Mouse (Mus musculus): Measurements from ENCODE around the gene Gys1. TPM values are rescaled to one million over a fixed set of nuclear protein-coding genes. Genes with fewer than 3 reads are reported as not detected.

Gys1 gene
- polyA plus RNA-seq, 1 experiment = 12.4 TPM

- Histone ChIP-seq H3K27me3 (ENCODE audit: control insufficient read depth, insufficient read depth, low read length) (peaks cover 28% of the 10 kb centered on the region), H3K4me1 (ENCODE audit: control insufficient read depth, insufficient read depth, insufficient read length) (peaks cover 9% of the 10 kb centered on the region), H3K4me3 (ENCODE audit: extremely low read depth, insufficient read depth, insufficient read length) (no peak overlapping the region), H3K36me3 (ENCODE audit: control insufficient read depth, insufficient read depth, low read length) (no peaks in the 10 kb centered on the region), H3K27ac (ENCODE audit: insufficient read depth, low read length) (no peak overlapping the region)
- 23% methylated on average over 12 of the region's 12 CpGs for WGBS
- no peak for TF ChIP-seq CTCF (IDR thresholded peaks at IDR 0.05; ENCODE audit: extremely low read depth, insufficient read depth, insufficient read length, insufficient replicate concordance)
- TF ChIP-seq POLR2A (IDR thresholded peaks at IDR 0.05; ENCODE audit: low read depth, low read length) = no peak
- DNase-seq (ENCODE audit: low read depth in 1 of 2, low spot score in 2 of 2) = no peak
These were observed 19.9 kb upstream of the Gys1 start for GRCm38 (mm10) chr7:45414740-45415224.

- Histone ChIP-seq H3K27me3 (ENCODE audit: control insufficient read depth, insufficient read depth, low read length) (peaks cover 28% of the 10 kb centered on the region), H3K27ac (ENCODE audit: insufficient read depth, low read length) (no peak overlapping the region), H3K4me1 (ENCODE audit: control insufficient read depth, insufficient read depth, insufficient read length) (peaks cover 9% of the 10 kb centered on the region), H3K4me3 (ENCODE audit: extremely low read depth, insufficient read depth, insufficient read length) (no peak overlapping the region; the same call in 1 of the 2 replicates), H3K36me3 (ENCODE audit: control insufficient read depth, insufficient read depth, low read length) (no peaks in the 10 kb centered on the region)
- no peak for DNase-seq (ENCODE audit: low read depth in 1 of 2, low spot score in 2 of 2)
- TF ChIP-seq POLR2A (IDR thresholded peaks at IDR 0.05; ENCODE audit: low read depth, low read length) (no peak), CTCF (IDR thresholded peaks at IDR 0.05; ENCODE audit: extremely low read depth, insufficient read depth, insufficient read length, insufficient replicate concordance) (no peak)
- 9% methylated on average over 37 of the region's 37 CpGs for WGBS
These were observed 19.0 kb upstream of the Gys1 start for GRCm38 (mm10) chr7:45415636-45416035.

GRCm38 (mm10) chr7:45417962-45418492, 16.6 kb upstream of the Gys1 start:
- peaks cover 22% of the 10 kb centered on the region for H3K36me3 ChIP-seq (ENCODE audit: control insufficient read depth, insufficient read depth, low read length)
- no peak for TF ChIP-seq CTCF (IDR thresholded peaks at IDR 0.05; ENCODE audit: extremely low read depth, insufficient read depth, insufficient read length, insufficient replicate concordance)
- TF ChIP-seq POLR2A (IDR thresholded peaks at IDR 0.05; ENCODE audit: low read depth, low read length) = no peak
- no peak overlapping the region for H3K4me3 ChIP-seq (ENCODE audit: extremely low read depth, insufficient read depth, insufficient read length)
- H3K27ac ChIP-seq (ENCODE audit: insufficient read depth, low read length) = no peak overlapping the region
- DNase-seq (ENCODE audit: low read depth in 1 of 2, low spot score in 2 of 2) = no peak
- H3K4me1 ChIP-seq (ENCODE audit: control insufficient read depth, insufficient read depth, insufficient read length) = peaks cover 9% of the 10 kb centered on the region
- WGBS = 15% methylated on average over 13 of the region's 13 CpGs
- peaks cover 28% of the 10 kb centered on the region for H3K27me3 ChIP-seq (ENCODE audit: control insufficient read depth, insufficient read depth, low read length)

GRCm38 (mm10) chr7:45419859-45420614, 14.6 kb upstream of the Gys1 start:
- TF ChIP-seq POLR2A (IDR thresholded peaks at IDR 0.05; ENCODE audit: low read depth, low read length) = no peak
- no peak for TF ChIP-seq CTCF (IDR thresholded peaks at IDR 0.05; ENCODE audit: extremely low read depth, insufficient read depth, insufficient read length, insufficient replicate concordance)
- Histone ChIP-seq H3K27ac (ENCODE audit: insufficient read depth, low read length) (no peak overlapping the region), H3K36me3 (ENCODE audit: control insufficient read depth, insufficient read depth, low read length) (peaks cover 40% of the 10 kb centered on the region), H3K27me3 (ENCODE audit: control insufficient read depth, insufficient read depth, low read length) (peaks cover 15% of the 10 kb centered on the region), H3K4me1 (ENCODE audit: control insufficient read depth, insufficient read depth, insufficient read length) (peaks cover 5% of the 10 kb centered on the region), H3K4me3 (ENCODE audit: extremely low read depth, insufficient read depth, insufficient read length) (no peak overlapping the region)
- no peak for DNase-seq (ENCODE audit: low read depth in 1 of 2, low spot score in 2 of 2)
- WGBS = 54% methylated on average over 27 of the region's 27 CpGs

- 83% methylated on average over 6 of the region's 6 CpGs for WGBS
- Histone ChIP-seq H3K4me3 (ENCODE audit: extremely low read depth, insufficient read depth, insufficient read length) (no peak within 1 kb of the TSS), H3K27ac (ENCODE audit: insufficient read depth, low read length) (no peak within 1 kb of the TSS), H3K36me3 (ENCODE audit: control insufficient read depth, insufficient read depth, low read length) (peaks cover 41% of the 10 kb centered on the region), H3K27me3 (ENCODE audit: control insufficient read depth, insufficient read depth, low read length) (peaks cover 11% of the 10 kb centered on the region), H3K4me1 (ENCODE audit: control insufficient read depth, insufficient read depth, insufficient read length) (peaks cover 3% of the 10 kb centered on the region)
- no peak for TF ChIP-seq POLR2A (IDR thresholded peaks at IDR 0.05; ENCODE audit: low read depth, low read length)
- no peak for TF ChIP-seq CTCF (IDR thresholded peaks at IDR 0.05; ENCODE audit: extremely low read depth, insufficient read depth, insufficient read length, insufficient replicate concordance)
- no peak for DNase-seq (ENCODE audit: low read depth in 1 of 2, low spot score in 2 of 2)
These were observed 14.1 kb upstream of the Gys1 start, which contains the start of gene Lhb for GRCm38 (mm10) chr7:45420615-45420919. Gene Lhb (plus strand): TSS chr7:45420820.

- peaks cover 41% of the 10 kb centered on the region for H3K36me3 ChIP-seq (ENCODE audit: control insufficient read depth, insufficient read depth, low read length)
- H3K4me1 ChIP-seq (ENCODE audit: control insufficient read depth, insufficient read depth, insufficient read length) = no peaks in the 10 kb centered on the region
These were observed 13.4 kb upstream of the Gys1 start for GRCm38 (mm10) chr7:45421194-45421593.

GRCm38 (mm10) chr7:45426556-45426955, 8.1 kb upstream of the Gys1 start:
- Histone ChIP-seq H3K27me3 (ENCODE audit: control insufficient read depth, insufficient read depth, low read length) (no peaks in the 10 kb centered on the region), H3K36me3 (ENCODE audit: control insufficient read depth, insufficient read depth, low read length) (peaks cover 51% of the 10 kb centered on the region), H3K27ac (ENCODE audit: insufficient read depth, low read length) (no peak overlapping the region), H3K4me1 (ENCODE audit: control insufficient read depth, insufficient read depth, insufficient read length) (no peaks in the 10 kb centered on the region), H3K4me3 (ENCODE audit: extremely low read depth, insufficient read depth, insufficient read length) (no peak overlapping the region)
- DNase-seq (ENCODE audit: low read depth in 1 of 2, low spot score in 2 of 2) = no peak
- WGBS = 92% methylated on average over 8 of the region's 8 CpGs
- TF ChIP-seq CTCF (IDR thresholded peaks at IDR 0.05; ENCODE audit: extremely low read depth, insufficient read depth, insufficient read length, insufficient replicate concordance) = no peak
- no peak for TF ChIP-seq POLR2A (IDR thresholded peaks at IDR 0.05; ENCODE audit: low read depth, low read length)

More at GRCm38 (mm10) chr7:45421194-45421593, 13.4 kb upstream of the Gys1 start:
- WGBS = 97% methylated on average over 14 of the region's 14 CpGs
- TF ChIP-seq CTCF (IDR thresholded peaks at IDR 0.05; ENCODE audit: extremely low read depth, insufficient read depth, insufficient read length, insufficient replicate concordance) (no peak), POLR2A (IDR thresholded peaks at IDR 0.05; ENCODE audit: low read depth, low read length) (no peak)
- Histone ChIP-seq H3K27me3 (ENCODE audit: control insufficient read depth, insufficient read depth, low read length) (peaks cover 6% of the 10 kb centered on the region; the same call in 1 of the 2 replicates), H3K4me3 (ENCODE audit: extremely low read depth, insufficient read depth, insufficient read length) (no peak overlapping the region), H3K27ac (ENCODE audit: insufficient read depth, low read length) (no peak overlapping the region)
- DNase-seq (ENCODE audit: low read depth in 1 of 2, low spot score in 2 of 2) = no peak
